Mouse (Mus musculus): ENCODE results near the gene Kcnn1.
"Not testable (repeated sequence)": the region's sequence is repeated elsewhere in the genome, so short reads cannot be mapped to it uniquely, and the experiment has no call there.

The Kcnn1 gene

DNA sequence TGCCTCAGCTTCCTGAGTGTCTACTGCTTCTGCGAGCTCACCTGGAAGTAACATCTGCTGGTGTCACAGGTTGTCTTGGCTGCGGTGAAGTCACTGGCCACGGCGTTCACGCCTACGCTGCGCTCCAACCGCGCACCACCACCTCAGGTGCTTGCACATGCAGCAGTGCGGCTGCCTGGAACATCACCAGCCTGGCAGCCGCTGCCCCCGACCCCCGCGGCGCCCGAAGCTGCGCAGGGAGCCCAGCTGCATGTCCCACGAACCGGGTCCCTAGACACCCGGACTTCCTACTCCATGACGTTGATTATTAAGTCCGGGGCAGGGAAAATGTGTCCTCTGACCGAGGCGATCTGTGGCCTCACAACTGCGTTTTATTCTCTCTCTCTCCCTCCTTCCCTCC lies 20.6 kb downstream of the Kcnn1 start:
- no peak for DNase-seq (ENCODE audit: low read depth)

DNA sequence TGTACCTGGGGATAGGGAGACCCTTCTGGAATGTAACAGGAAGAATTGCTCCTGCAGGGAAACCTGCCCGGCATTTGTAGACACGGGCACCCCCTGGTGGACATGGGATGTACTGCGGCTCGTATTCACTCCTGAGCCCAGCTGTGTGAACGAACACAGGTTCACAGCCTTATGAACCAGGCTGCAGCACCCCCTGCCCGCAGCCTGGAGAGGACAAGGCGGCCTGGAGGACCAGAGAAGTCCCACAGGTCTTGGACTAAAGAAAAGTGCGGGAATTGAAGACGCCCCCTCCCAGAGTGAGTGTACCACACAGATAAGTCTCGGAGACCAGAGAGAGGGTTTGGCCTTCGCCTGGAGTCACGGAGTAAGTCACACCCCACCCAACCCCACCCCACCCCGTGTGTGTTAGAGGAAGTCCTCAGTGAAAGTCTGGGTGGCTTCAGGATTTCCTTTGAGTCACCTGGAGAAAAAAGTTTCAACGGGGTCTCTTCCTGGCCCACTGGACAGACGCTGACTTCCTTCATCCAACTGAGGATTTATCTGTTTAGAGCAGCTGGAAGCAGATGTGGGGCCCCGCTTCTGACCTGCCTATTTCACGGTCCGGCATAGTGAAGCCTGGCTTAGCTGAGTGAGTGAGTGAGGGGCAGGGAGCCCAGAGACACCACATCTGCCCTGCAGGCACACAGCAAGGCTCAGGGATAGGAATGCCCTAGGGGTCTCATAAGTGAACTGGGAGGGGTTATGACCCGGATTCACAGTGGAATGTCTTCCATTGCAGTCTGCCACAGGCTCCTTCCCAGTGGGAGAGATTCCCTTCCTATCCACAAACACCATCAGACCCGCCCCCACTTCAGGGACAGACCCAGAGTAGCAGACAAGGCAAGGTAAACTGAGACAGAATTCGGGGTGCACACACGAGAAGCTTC lies 21.6 kb downstream of the Kcnn1 start:
- peak; percentile 91 for DNase-seq (ENCODE audit: low read depth)

GRCm38 (mm10) chr8:70840590-70840989 lies 22.5 kb downstream of the Kcnn1 start:
- DNase-seq (ENCODE audit: low read depth) = no peak

DNA sequence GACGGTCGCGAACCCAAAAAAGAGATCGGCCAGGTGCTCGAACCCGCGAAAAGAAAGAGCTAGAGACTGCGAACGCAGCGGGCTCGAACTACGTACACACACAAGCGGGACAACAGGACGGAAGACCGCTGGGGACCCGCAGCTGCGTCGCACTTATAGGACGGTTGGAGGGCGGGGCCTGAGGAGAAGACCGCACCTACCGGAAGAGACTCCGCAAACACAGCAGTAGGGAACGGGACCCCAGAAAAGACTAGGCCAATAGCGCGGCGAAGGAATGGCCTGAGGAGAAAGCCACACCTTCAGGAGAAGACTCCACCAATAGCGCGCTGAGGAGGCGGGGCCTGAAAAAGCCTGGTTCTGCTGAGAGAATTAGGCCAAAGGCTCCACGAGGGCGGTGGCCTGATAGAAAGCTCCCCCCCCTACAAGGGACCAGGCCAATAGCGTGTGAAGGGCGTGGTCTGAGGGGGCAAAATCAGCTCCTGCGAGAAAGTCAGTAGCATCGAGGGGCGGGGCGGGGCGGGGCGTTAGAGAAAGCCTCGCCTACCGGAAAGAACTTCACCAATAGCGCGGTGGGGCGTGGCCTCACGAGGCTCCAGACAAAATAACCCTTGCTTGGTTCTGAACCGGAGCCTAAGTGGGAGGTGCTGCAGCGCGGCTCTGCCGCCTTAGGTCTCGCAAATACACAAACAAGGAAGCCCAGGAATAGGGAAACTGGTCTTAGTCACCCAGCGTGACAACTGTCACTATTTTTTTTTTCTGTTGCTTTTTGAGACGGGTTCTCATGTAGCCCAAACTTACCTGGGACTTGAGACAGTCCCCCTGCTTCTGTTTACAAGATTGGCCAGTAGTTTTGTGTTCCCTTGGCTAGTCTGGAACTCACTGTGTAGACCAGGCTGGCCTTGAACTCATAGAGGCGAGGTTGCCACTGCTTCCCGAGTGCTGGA lies 23.4 kb downstream of the Kcnn1 start, which contains the start of gene Arrdc2:
Gene Arrdc2, minus strand, starts transcription at position 313 of the 944 bp plus-strand sequence.
- peak; percentile 99 for DNase-seq (ENCODE audit: low read depth)

DNA sequence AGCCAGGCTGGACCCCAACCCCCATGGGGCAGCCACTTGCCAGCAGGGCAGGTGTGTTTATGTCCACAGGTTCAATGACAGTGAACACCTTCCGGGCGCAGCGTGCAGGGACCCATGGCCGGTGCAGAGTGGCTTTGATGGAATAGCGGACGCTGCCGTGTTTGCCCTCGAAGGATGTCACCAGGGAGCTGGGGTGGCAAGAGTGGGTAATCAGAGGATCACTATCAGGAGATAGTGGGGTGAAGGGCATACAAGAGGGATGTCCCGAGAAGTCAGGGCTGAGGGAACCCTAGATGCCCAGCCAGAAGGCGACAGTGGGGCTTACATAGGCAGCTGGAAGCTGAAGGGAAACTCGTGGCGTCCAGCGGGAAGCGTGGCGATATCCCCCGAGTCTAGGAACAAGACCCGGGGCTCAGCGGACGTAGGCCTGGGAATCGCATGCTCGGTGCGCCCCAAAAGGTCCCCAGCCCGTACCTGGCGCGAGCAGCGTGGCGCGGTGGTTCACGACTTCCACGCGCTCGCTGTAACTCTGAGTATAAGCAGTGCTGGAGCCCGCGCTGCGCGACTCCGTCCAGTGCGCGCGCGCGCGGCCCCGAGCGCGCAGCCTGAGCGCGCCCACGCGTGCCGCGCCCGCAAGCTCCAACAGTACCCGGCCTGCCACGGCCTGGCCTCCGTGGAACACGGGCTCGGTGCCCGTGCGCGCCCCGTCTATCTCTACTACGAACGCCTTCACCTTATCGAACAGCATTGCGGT lies 24.2 kb downstream of the Kcnn1 start:
- no peak for DNase-seq (ENCODE audit: low read depth)

- DNase-seq (ENCODE audit: low read depth) = no peak
Observed at GRCm38 (mm10) chr8:70836666-70837065, 26.4 kb downstream of the Kcnn1 start.

- no peak for DNase-seq (ENCODE audit: low read depth)
Observed at GRCm38 (mm10) chr8:70834071-70834470, 29.0 kb downstream of the Kcnn1 start.

DNA sequence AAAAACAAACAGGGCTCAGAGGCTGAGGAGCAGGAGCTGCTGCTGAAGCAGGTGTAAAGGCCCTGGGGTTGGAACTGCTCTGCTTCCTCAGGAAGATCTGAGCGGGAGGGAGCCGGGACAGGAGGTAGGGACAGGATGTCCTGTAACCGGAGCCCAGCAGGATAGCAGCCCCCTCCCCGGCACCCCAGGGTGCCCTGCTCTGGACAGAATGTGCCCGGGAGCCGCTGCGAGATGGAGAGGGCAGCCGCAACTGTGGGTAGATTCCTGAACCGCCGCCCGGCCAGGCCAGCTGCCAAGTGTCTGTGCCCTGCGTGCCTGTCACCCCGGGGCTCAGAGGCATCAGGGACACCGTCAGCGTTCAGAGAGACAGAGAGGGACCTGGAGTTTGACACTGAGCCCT lies 29.5 kb downstream of the Kcnn1 start:
- no peak for DNase-seq (ENCODE audit: low read depth)

GRCm38 (mm10) chr8:70833018-70833482 lies 30.0 kb downstream of the Kcnn1 start:
- DNase-seq (ENCODE audit: low read depth) = peak; percentile 72

GRCm38 (mm10) chr8:70832371-70832770 lies 30.7 kb downstream of the Kcnn1 start:
- no peak for DNase-seq (ENCODE audit: low read depth)

DNA sequence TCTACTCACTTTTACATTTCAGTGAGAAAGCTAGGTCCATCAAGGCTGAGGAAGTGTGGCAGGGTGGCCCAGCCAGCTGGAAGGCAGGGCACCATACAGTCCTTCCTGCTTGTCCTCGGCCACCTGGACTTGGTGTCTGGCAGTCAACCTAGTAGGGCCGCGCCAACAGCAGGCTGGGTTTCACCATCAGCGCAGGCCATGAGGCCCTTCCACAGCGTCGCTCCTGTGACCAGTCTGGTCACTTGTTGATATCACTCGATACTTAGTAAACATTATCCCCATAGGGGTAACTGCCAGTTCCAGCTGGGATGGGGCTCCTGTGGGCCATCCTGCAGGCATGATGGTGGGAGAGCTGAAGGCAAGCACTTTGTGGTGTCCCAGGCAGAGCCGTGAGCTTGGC lies 31.5 kb downstream of the Kcnn1 start:
- no peak for DNase-seq (ENCODE audit: low read depth)

GRCm38 (mm10) chr8:70827796-70828195 lies 35.3 kb downstream of the Kcnn1 start:
- no peak for DNase-seq (ENCODE audit: low read depth)

DNA sequence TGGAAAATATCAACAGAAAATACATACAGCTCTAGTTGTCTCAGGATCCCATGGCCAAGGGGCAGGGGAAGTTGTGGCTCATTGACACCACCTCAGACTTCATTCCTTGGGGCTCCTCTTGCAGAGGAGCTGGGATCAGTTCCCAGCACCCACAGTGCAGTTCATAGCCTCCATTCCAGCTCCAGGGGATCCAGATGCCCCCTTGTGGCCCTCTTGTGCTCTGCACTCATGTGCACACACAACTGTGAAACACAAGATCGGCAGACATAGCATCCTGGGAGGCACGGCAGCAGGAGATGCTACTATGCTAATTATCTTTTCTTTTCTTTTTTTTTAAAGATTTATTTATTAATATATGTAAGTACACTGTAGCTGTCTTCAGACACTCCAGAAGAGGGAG lies 36.0 kb downstream of the Kcnn1 start:
- DNase-seq (ENCODE audit: low read depth) = no peak

DNA sequence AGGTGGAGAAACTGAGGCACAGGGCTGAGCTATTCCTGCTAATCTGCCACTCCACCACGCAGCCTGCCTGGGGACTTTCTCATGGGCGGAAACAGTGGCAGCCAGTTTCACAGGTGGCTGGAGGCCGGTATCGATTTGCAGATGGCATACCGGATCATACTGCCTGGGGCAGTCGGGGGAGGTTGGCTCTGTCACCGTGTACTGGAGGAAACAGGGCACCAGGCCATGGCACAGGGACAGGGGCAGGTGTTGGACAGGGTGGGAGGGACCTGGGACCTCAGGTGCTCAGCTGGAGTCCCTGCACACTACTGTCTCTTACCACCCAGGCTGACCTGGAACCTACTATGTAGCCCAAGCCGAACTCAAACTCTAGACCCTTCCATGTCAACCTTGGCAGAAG lies 37.2 kb downstream of the Kcnn1 start:
- DNase-seq (ENCODE audit: low read depth) = no peak

DNA sequence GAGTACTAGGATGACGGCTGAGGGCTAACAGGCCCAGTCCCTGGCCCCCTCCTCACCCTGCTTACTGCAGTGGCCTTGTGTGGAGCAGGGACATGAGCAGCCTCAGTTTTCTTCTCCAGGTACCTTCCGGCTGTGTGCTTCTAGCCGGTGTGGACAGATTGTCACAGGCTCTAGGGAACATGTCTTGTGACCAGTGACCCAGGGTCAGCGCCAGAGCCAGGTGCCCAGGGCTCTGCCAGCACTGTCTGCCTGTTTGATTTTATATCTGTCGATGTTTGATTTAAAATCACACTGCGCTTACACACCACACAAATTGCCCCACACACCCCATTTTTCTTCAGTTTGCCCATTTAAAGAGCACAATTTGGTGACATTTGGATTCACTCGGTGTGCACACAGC lies 39.3 kb downstream of the Kcnn1 start:
- DNase-seq (ENCODE audit: low read depth) = no peak

DNA sequence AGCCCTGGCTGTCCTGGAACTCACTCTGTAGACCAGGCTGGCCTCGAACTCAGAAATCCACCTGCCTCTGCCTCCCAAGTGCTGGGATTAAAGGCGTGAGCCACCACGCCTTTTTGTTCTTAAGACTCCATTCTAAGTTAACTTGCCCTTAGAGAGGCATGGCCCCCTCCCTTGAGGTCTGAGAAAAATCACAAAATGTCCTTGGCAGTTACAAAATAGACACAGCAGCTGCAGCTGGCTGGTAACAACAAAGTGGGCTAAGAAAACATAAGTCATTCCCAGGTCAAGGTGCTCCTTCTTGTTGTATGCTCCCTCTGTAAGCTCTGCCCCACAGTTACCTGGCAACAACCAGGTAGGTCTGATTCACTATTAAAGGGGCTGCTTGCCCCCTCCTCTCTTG lies 40.5 kb downstream of the Kcnn1 start:
- DNase-seq (ENCODE audit: low read depth) = not testable (repeated sequence)

DNA sequence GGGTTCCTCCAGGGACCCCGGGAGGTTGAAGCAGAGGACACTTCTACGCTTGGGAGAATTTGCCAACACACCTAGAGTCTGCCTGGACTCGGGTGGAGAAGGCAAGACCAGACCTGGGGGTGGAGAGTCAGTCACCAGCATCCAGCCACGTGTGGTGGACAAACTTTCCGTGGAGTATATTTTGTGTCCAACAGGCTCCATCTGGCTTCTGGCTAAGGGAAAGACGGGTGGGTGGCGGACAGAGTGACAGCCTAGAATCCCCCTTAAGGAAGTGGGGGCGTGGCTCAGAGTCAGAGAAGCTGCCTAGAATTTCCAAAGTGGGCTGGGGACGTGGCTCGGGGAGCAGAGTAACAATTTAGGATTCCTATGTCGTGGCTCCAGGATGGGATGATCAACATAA lies 41.1 kb downstream of the Kcnn1 start:
- no peak for DNase-seq (ENCODE audit: low read depth)

- DNase-seq (ENCODE audit: low read depth) = peak; percentile 85
Observed at GRCm38 (mm10) chr8:70821399-70821962, 41.6 kb downstream of the Kcnn1 start.

- DNase-seq (ENCODE audit: low read depth) = no peak
Observed at GRCm38 (mm10) chr8:70820101-70820935, 42.7 kb downstream of the Kcnn1 start.

GRCm38 (mm10) chr8:70816679-70817078 lies 46.4 kb downstream of the Kcnn1 start:
- DNase-seq (ENCODE audit: low read depth) = no peak

- DNase-seq (ENCODE audit: low read depth) = no peak
Observed at GRCm38 (mm10) chr8:70812885-70813284, 50.2 kb downstream of the Kcnn1 start.

Measured in naive thymus-derived CD4-positive, alpha-beta T cell, adult 2 months (primary cell).